Mouse (Mus musculus) limb, embryonic 10.5 days (tissue): ENCODE results near the gene Hmcn2. TPM values are rescaled to one million over a fixed set of nuclear protein-coding genes. Genes with fewer than 3 reads are reported as not detected.

ENCODE experiments used
- DNase-seq: peaks from one replicate; pipeline ENCODE4 v3.0.0-alpha.2; 2017; ENCODE audit warnings: low spot score
- H3K27ac ChIP-seq: fragments of 300-500 bp; sonication (generic); 2 replicates; pipeline ENCODE4 v1.5.1; 2016; ENCODE audit warnings: mild to moderate bottlenecking
- H3K27me3 ChIP-seq: fragments of 300-500 bp; sonication (generic); 2 replicates; pipeline ENCODE4 v1.6.1; 2016; ENCODE audit warnings: low read depth, mild to moderate bottlenecking; ENCODE audit not compliant: poor library complexity, severe bottlenecking
- H3K36me3 ChIP-seq: fragments of 300-500 bp; sonication (generic); 2 replicates; pipeline ENCODE4 v1.6.1; 2016; ENCODE audit warnings: mild to moderate bottlenecking, moderate library complexity
- H3K4me1 ChIP-seq: fragments of 300-500 bp; sonication (generic); 2 replicates; pipeline ENCODE4 v1.6.1; 2016
- H3K4me3 ChIP-seq: fragments of 300-500 bp; sonication (generic); 2 replicates; pipeline ENCODE4 v1.5.1; 2016; ENCODE audit warnings: mild to moderate bottlenecking, moderate library complexity
- H3K9me3 ChIP-seq: fragments of 300-500 bp; sonication (generic); replicated peaks from 2 replicates; pipeline ENCODE4 v1.6.1; 2016; ENCODE audit warnings: mild to moderate bottlenecking
- WGBS: fragments of 180-500 bp; shearing (Covaris S2); methylation state at CpG from one replicate; pipeline ENCODE4 v1.1.7; 2016; 5-methylcytosine and 5-hydroxymethylcytosine counted together
- polyA plus RNA-seq: library from polyadenylated mRNA; unstranded; fragments of >200 nt; fragmentation: Nextera tagmentation; extraction: Ambion mirVana; gene quantifications from 2 replicates; pipeline ENCODE4 v1.2.1, GENCODE M21; 2016

The Hmcn2 gene
- polyA plus RNA-seq, 1 experiment from 2014 or later, result 0.19 TPM

DNA sequence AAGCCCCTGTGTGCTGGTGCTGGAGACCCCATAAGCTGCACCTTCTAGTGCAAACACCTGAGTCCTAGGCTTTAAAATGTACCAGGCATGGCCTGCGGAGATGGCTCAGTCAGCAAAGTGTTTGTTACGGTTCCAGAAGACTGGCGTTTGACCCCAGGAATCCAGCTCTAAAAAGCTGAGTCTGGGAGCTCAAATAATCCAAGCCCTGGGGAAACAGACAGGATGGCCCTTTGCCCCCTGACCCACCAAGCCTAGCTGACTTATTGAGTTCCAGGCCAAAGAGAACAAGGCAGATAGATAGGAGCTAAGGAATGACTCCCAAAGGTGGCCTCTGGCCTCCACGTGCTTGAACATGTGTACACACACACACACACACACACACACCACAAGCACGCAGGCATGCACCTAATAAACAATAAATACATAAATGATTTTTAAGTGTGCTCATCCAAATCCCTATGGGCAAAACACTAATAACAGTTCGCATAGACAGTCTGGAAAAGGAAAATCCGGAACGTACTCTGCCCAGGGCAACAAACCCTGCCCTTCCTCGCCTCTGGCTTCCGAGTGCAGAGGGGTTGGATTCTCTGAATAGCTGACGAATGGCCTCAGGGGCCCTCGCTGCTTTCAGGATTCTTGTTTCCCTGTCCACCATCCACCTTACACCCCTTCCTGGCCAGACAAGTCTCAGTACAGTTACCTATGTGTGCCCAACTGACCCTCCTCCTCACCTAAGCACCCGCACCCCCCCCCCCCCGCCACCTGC lies 123.4 kb downstream of the Hmcn2 start:
- 69% methylated on average over 14 of the region's 14 CpGs for WGBS

DNA sequence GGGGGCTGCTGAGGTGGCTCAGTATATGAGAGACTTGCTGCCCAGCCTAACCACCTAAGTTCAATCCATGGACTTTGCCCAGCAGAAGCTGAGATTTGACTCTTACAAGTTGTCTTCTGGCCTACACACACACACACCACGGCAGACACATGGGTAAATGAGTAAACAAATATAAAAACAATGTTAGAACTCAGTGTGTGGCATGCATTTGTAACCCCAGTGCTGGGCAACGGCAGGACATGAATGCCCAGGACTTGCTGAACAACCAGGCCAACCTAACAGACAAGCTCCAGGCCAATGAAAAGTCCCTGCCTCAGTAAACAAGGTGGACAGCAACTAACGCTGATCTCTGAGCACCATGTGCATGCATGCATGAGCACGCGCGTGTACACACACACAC lies 125.4 kb downstream of the Hmcn2 start:
- DNase-seq, result no peak
- Histone ChIP-seq H3K4me1 (peaks cover 13% of the 10 kb centered on the region), H3K27ac (no peak overlapping the region), H3K27me3 (no peaks in the 10 kb centered on the region), H3K9me3 (no peaks in the 10 kb centered on the region), H3K36me3 (no peaks in the 10 kb centered on the region), H3K4me3 (no peak overlapping the region)
- WGBS, result 85% methylated on average over 6 of the region's 6 CpGs

More for the DNA sequence above, 123.4 kb downstream of the Hmcn2 start:
- H3K9me3 ChIP-seq, result no peaks in the 10 kb centered on the region
- no peaks in the 10 kb centered on the region for H3K27me3 ChIP-seq
- no peak overlapping the region for H3K27ac ChIP-seq
- peaks cover 5% of the 10 kb centered on the region for H3K4me1 ChIP-seq
- no peak overlapping the region for H3K4me3 ChIP-seq
- DNase-seq, result no peak
- no peaks in the 10 kb centered on the region for H3K36me3 ChIP-seq

DNA sequence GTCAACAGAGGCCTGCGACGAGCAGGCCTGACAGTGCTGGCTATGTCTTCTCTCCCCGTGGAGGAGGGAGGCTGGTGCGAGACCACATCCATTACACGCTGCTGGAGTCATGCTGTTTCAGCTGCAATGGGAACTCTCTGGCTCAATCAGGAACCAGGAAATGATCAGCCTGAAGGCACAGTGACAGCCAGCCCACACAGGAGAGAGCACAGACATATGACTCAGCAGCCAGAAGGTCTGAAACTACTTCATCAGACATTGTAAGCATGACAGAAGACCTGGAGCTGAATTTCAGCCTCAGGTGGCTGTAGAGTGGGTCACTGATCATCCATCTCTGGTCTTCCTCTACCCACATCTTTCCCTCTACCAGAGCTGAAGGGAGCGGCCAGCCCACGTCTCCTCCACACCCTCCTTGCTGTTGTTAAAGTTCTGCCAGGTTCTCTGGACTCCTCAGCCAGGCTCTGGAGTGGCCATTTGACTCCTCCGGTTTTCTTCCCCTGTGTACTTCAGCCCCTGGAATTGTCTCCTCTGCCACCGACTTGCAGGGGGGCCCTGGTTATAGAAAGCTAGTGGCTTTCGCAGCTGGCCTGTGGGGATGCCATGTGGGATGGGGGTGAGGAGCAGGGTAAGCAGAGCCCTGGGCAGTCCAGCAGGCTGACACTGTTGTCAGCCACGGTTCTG lies 128.4 kb downstream of the Hmcn2 start:
- peak overlapping the region; percentile 19; the same call in 1 of the 2 replicates for H3K27ac ChIP-seq
- 67% methylated on average over 11 of the region's 11 CpGs for WGBS

DNA sequence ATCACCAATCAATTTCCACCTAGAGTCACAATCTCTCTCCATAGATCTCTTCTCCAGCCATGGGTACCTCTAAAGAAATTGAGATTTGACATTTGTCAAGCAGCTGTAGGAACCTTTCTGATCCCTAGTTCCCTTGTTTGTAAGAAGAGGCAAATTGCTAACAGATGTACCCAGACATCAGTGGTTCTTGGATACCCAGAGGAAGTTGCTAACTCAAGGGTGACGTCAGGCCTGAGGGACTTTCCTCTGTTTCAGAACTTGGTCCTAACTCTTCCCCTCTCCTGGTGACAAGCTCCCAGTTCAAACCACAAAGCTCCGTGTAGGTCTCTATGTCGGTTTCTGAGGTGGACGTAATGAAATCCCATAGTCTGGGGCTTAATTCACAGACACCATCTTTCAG lies 131.8 kb downstream of the Hmcn2 start:
- Histone ChIP-seq H3K36me3 (no peaks in the 10 kb centered on the region), H3K9me3 (no peaks in the 10 kb centered on the region), H3K4me3 (no peak overlapping the region), H3K4me1 (peaks cover 42% of the 10 kb centered on the region), H3K27ac (no peak overlapping the region), H3K27me3 (no peaks in the 10 kb centered on the region)
- 59% methylated on average over 4 of the region's 4 CpGs for WGBS
- DNase-seq, result no peak

More for the DNA sequence above, 128.4 kb downstream of the Hmcn2 start:
- peaks cover 23% of the 10 kb centered on the region for H3K4me1 ChIP-seq
- H3K4me3 ChIP-seq, result no peak overlapping the region
- no peak for DNase-seq
- H3K27me3 ChIP-seq, result no peaks in the 10 kb centered on the region
- H3K9me3 ChIP-seq, result no peaks in the 10 kb centered on the region
- H3K36me3 ChIP-seq, result no peaks in the 10 kb centered on the region

DNA sequence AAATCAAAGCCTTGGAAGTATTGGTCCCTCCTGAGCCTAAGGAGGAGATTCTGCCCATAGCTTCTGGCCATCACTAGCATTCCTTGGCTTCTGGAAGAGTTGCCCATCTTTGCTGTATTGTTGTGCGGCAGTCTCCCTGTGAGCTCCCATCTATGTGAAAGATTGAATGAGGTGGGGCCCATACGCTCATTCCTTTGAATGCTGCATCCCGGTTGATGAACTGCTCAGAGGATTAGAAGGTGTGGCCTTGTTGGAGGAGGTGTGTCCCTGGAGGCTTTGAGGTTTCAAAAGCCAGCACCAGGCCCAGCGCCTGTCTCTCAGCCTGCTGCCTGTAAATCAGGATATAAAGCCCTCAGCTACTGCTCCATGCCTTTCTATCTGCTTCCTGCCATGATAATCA lies 132.2 kb downstream of the Hmcn2 start:
- no peaks in the 10 kb centered on the region for H3K36me3 ChIP-seq
- peaks cover 45% of the 10 kb centered on the region for H3K4me1 ChIP-seq
- no peak overlapping the region for H3K27ac ChIP-seq
- no peak for DNase-seq
- H3K4me3 ChIP-seq, result no peak overlapping the region
- H3K27me3 ChIP-seq, result no peaks in the 10 kb centered on the region
- 54% methylated on average over 4 of the region's 4 CpGs for WGBS
- no peaks in the 10 kb centered on the region for H3K9me3 ChIP-seq

DNA sequence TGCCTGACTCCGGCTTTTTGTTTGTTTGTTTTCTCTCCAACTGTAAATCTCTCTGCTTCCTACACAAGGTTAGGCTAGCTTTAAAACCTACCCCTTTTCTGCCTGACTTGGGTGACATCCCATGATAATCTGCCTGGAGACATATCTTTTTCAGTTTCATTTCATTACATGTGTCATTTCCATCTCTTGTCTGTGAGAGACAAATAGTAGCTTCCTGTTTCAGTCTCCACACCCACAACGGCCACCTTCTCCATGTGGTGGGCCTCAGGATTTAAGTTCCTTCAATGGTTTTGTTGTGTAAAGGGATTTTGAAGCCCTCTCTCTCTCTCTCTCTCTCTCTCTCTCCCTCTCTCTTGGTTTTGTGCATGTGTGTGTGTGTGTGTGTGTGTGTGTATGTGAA lies 133.3 kb downstream of the Hmcn2 start:
- H3K4me1 ChIP-seq, result peaks cover 52% of the 10 kb centered on the region
- WGBS, result 90% methylated on average over 2 of the region's 2 CpGs
- no peak overlapping the region for H3K27ac ChIP-seq
- H3K27me3 ChIP-seq, result no peaks in the 10 kb centered on the region
- no peaks in the 10 kb centered on the region for H3K36me3 ChIP-seq
- H3K9me3 ChIP-seq, result no peaks in the 10 kb centered on the region
- no peak overlapping the region for H3K4me3 ChIP-seq
- DNase-seq, result no peak

DNA sequence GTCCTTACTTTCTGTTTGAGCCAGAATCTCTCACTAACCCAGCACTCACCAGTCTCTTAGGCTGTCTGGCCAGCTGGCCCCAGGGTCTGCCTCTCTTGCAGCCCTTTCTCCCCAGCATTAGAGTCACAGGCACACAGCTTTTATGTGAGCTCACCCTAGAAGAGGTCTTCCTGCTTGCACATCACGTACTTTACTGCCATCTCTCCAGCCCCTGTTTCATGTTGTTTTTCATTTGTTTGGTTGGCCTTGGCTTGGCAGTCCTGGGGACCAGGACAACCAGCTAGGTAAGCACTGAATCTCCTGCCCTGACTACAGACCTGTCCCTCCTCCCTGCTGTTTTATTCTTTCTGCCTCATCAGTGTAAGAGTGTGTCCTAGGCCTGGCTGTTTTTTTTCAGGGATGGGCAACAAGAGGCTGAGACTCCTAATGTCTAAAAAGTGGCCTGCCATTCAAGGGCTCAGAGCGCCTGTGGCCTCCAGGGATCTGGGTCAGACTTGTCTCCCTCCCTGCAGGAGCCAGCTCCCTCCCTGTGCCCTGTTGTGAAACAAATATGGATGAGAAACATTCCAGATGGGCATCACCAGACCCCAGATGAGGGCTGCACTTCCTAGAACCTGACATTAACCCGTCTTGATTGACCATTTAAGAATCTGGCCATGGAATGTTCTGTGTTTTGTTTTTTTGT lies 134.7 kb downstream of the Hmcn2 start:
- H3K27me3 ChIP-seq, result peaks cover 8% of the 10 kb centered on the region; the same call in 1 of the 2 replicates
- no peak for DNase-seq
- no peak overlapping the region for H3K27ac ChIP-seq
- no peaks in the 10 kb centered on the region for H3K36me3 ChIP-seq
- H3K4me3 ChIP-seq, result no peak overlapping the region
- no peaks in the 10 kb centered on the region for H3K9me3 ChIP-seq
- H3K4me1 ChIP-seq, result peaks cover 56% of the 10 kb centered on the region
- WGBS, result 61% methylated on average over 3 of the region's 3 CpGs

DNA sequence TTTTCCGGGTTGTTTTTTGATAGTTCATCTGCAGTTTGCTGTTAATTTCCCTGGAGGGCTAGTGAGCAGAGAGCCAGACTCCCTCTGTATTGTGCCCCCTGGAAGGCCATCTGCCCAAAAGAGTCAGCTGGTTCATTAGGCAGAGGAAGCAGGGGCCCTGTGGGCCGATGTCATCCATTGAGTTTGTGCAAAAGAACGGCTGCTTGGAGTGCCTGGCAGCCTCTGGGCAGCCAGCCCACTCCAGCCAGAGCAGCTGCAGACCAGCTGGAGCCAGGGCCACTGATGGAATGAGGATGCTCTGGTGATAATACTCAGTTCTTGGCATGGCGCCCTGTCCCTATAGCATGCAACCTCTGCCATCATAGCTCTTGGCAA lies 135.2 kb downstream of the Hmcn2 start:
- Histone ChIP-seq H3K9me3 (no peaks in the 10 kb centered on the region), H3K27me3 (peaks cover 8% of the 10 kb centered on the region; the same call in 1 of the 2 replicates), H3K4me3 (no peak overlapping the region), H3K36me3 (no peaks in the 10 kb centered on the region), H3K27ac (no peak overlapping the region), H3K4me1 (peaks cover 61% of the 10 kb centered on the region)
- DNase-seq, result no peak
- WGBS, result 73% methylated on average over 4 of the region's 4 CpGs

DNA sequence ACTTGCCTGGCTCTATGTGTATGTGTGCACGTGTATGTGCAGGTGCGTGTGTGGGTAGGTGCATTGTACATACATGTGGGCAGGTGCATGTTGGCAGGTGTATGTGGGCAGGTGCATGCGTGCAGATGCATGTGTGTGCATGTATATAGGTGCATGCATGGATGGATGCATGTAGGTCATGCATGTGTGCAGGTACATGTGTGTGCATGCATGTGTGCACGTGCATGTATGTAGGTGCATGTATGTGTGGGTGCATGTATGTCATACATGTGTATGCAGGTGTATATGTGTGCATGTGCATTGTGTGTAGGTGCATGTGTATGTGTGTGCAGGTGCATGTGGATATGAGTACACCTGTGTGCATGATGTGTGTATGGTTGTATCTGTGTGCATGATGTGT lies 135.7 kb downstream of the Hmcn2 start:
- 92% methylated on average over 4 of the region's 4 CpGs for WGBS
- no peak overlapping the region for H3K27ac ChIP-seq
- H3K9me3 ChIP-seq, result no peaks in the 10 kb centered on the region
- peaks cover 8% of the 10 kb centered on the region; the same call in 1 of the 2 replicates for H3K27me3 ChIP-seq
- no peak overlapping the region for H3K4me3 ChIP-seq
- H3K36me3 ChIP-seq, result no peaks in the 10 kb centered on the region
- peaks cover 66% of the 10 kb centered on the region for H3K4me1 ChIP-seq
- DNase-seq, result no peak

DNA sequence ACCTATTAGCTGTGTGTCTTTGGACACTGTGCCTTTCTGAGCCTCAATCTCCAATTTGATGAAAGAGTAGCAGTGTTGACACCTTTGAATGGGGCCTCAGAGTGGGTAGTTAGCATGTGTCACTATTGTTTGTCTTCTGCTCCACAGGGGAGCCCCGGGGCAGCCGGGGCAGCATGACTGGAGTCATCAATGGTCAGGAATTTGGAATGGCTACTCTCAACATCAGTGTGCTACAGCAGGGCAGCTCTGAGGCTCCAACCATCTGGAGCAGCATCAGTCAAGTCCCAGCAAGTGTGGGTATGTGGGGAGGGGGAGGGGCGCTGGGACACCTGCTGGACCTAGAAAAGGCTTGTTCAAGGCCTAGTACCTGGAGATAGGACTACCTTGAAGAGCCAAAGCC lies 136.4 kb downstream of the Hmcn2 start:
- DNase-seq, result no peak
- H3K9me3 ChIP-seq, result no peaks in the 10 kb centered on the region
- peaks cover 66% of the 10 kb centered on the region for H3K4me1 ChIP-seq
- no peaks in the 10 kb centered on the region for H3K36me3 ChIP-seq
- H3K27me3 ChIP-seq, result peaks cover 8% of the 10 kb centered on the region; the same call in 1 of the 2 replicates
- no peak overlapping the region for H3K4me3 ChIP-seq
- WGBS, result 56% methylated on average over 3 of the region's 3 CpGs
- H3K27ac ChIP-seq, result no peak overlapping the region

DNA sequence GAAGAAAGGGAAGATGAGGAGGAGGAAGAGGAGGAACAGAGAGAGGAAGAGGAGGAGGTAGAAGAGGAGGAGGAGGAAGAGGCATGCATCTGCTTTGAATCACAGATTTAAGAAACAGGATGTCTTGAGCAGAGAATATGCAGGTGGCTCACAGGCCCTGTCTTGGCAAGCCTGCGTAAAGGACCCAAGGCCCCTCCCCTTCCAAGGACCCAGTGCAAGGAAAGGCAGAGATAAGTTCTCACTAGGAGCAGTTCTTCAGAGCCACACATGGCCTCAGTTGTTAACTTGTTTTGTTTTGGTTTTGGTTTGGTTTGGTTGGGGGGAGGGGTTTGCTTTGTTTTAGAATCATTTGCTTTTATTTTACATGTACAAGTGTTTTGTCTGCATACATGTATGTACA lies 137.3 kb downstream of the Hmcn2 start:
- H3K4me3 ChIP-seq, result no peak overlapping the region
- 34% methylated on average over 1 of the region's 1 CpGs for WGBS
- DNase-seq, result no peak
- no peaks in the 10 kb centered on the region for H3K9me3 ChIP-seq
- H3K27ac ChIP-seq, result no peak overlapping the region
- H3K27me3 ChIP-seq, result peaks cover 8% of the 10 kb centered on the region; the same call in 1 of the 2 replicates
- H3K4me1 ChIP-seq, result peaks cover 58% of the 10 kb centered on the region
- no peaks in the 10 kb centered on the region for H3K36me3 ChIP-seq

DNA sequence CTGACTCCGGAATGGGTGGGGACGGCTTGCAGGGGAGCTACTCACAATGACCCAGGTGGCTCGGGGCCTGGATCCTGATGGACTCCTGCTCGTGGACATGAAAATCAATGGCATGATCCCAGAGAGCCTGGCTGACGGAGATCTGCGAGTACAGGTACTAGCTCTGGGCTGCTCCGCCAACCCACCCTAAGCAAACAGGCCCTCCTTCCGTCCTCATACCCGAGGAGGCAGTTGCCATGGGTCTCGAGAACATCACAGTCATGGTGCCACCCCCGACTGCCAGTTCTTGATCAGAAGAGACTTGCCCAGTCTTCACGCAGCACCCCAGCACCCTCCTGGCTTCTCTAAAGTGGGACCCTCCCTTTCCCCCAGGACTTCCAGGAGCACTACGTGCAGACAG lies 138.8 kb downstream of the Hmcn2 start:
- WGBS, result 81% methylated on average over 13 of the region's 13 CpGs
- Histone ChIP-seq H3K9me3 (no peaks in the 10 kb centered on the region), H3K27ac (peak overlapping the region; percentile 30; the same call in 1 of the 2 replicates), H3K4me1 (peaks cover 57% of the 10 kb centered on the region), H3K4me3 (no peak overlapping the region), H3K27me3 (peaks cover 20% of the 10 kb centered on the region), H3K36me3 (no peaks in the 10 kb centered on the region)
- DNase-seq, result no peak
